Mouse (Mus musculus) bone marrow, adult 2 months (tissue): Measurements from ENCODE around the gene BC049762.

ENCODE experiments used
- CTCF ChIP-seq: fragments of 200-500 bp; IDR thresholded peaks from 2 replicates; pipeline ENCODE4 v1.5.1; 2011; ENCODE audit warnings: low read length, control low read depth; ENCODE audit not compliant: control insufficient read depth, insufficient read depth
- POLR2A ChIP-seq: fragments of 200-500 bp; IDR thresholded peaks from 2 replicates; pipeline ENCODE4 v1.6.1; 2011; ENCODE audit warnings: low read depth, mild to moderate bottlenecking, control low read depth, low read length, borderline replicate concordance; ENCODE audit not compliant: control insufficient read depth

DNA sequence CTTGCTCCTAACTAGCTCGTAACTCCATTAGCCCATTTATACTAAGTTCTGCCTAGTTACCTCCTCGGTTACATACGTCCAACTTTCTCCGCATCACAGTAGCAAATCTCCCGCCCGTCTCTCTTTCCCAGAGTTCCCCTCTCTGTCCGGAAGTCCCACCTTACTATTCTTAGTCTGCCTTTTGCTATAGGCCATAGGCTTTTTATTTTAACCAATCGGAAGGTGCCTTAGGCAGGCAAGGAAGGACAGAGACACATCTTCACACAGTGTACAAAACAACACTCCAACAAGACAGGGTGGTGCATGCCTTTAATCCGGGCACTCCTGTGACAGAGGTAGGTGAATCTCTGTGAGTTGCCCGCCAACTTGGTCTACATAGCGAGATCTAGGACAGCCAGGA, 42.5 kb downstream of the BC049762 start, which contains the start of gene Gm12569:
- TF ChIP-seq CTCF (no peak), POLR2A (no peak)
